Mouse (Mus musculus): ENCODE measurements around the gene Las1l.
"Not testable (repeated sequence)": the region's sequence is repeated elsewhere in the genome, so short reads cannot be mapped to it uniquely, and the experiment has no call there.

The Las1l gene

DNA sequence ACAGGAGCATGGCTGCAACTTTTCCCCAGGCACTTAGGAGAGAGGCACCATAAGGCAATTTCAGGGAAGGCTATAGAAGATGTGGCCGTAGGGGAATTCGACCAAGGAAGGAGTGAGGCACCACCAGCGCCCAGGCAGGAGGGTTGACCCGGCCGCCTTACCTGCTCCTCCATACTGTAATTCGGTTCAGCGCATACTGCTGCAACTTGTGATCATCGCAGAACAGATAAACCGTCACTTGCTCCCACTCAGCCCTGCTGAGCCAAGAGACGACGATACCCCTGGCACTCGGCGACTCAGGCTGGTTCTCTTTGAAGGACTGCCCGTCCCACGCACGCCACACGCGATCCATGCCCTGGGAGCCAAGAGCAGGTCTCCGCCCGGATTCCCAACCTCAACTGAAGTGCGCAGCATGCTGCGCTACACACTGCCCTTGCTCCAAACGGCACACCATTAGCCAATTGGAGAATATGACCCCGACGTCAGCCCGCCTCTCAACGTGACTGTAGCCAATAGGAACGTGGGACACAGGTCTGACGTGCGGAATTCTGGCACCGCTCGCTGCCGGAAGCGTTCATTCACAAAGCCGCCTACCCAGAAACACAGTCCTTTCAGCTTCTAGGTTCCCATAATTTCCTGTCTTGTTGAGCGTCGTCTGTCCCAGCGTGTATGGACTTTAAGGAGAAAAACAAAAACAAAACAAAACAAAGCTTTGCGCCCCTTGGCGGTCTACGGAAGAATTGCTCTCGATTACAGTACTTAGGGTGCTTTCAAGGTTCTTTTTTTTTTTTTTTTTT, at the start of gene Las1l:
Gene Las1l (minus strand): TSS at position 466 of the 797 bp plus-strand sequence.
- DNase-seq (ENCODE audit: low read depth, low spot score) = peak; percentile 92

- no peak for DNase-seq (ENCODE audit: low read depth, low spot score)
These were observed 49.6 kb upstream of the Las1l start for GRCm38 (mm10) chrX:96006395-96006794.

DNA sequence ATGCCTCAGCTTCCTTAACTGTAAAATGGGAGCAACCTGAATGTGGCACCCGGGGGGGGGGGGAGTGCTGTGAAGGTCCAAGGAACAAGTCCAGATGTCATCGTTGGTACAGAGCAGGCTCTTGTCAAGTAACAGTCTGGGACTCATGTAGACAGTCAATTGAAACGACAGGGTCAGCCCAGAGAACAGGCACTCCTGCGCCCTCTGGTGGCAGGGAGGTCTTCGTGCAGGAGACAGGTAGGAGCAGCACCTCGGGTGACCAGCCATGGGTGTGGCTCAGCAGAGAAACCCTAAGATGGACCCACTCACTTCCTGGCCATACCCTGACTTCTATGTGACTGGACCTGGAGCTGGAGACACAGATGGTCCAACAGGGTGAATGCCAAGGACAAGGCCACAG, 42.8 kb upstream of the Las1l start:
- no peak for DNase-seq (ENCODE audit: low read depth, low spot score)

DNA sequence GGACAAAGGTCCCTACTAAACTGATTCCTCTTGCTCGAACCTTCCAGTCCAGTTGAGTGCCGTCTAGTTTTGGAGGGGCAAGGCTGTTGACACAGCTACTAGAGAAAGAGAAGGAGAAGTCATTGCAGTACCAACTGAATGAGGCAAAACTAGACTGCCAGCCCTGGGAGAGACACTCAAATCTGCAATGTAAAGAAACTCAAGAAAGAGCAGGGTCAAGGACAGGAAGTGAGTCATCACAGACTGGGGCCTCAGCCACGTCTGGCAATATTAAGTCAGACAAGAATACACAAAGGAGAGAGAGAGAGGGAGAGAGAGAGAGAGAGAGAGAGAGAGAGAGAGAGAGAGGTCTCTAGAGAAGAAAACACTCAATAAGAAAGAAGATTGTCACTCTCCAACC, 36.4 kb upstream of the Las1l start:
- no peak for DNase-seq (ENCODE audit: low read depth, low spot score)

- no peak for DNase-seq (ENCODE audit: low read depth, low spot score)
These were observed 13.2 kb upstream of the Las1l start for GRCm38 (mm10) chrX:95969936-95970335.

DNA sequence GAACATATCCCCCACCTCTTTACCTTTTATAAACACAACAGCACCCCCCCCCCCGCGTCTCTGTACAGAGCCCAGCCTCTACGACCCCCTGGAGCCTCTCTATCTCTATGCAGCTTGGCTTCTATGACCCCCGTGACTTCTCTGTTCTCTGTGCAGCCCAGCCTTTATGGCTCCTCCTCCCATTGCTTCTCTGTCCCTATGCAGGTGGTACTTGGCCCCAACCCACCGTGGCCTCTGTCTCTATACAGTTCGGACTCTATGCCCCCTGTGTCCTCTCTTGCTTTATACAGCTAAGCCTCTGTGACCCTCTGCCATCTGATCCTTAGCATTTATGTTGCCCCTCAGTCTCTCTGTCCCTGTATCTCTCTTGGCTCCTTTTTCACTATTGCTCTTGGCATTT, 12.4 kb upstream of the Las1l start:
- no peak for DNase-seq (ENCODE audit: low read depth, low spot score)

GRCm38 (mm10) chrX:95968594-95968965, 11.8 kb upstream of the Las1l start:
- DNase-seq (ENCODE audit: low read depth, low spot score) = peak; percentile 42

DNA sequence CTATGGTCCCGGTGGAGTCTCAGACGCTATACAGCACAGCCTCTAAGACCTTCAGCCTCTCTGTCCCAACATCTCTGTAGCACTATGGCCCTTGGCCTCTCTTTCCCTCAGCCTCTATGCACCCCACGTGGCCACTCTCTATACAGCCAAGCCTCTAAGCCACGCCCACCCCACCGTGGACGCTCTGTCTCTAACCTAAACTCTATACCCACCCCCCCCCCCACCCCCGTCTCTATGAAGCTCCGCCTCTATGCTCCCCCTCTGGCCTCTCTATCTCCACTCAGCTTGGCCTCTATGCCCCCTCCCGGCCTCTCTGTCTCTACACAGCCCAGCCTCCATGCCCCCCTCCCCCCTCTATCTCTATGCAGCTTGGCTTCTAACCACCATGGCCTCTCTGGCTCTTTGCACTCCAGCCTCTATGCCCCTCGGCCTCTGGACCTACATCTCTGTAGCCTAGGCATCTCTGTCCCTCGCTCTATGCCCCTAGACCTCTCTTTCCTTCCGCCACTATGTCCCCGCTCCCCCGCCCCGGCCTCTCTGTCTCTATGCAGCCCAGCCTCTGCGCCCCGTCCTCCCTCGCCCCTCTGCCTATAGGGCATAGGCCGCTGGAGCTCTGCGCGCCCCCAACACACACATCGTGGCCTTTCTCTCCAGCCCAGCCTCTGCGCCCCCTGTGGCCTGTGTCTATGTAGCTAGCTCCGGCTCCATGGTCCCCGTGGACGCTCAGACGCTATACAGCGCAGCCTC, 11.3 kb upstream of the Las1l start:
- DNase-seq (ENCODE audit: low read depth, low spot score) = peak; percentile 19

DNA sequence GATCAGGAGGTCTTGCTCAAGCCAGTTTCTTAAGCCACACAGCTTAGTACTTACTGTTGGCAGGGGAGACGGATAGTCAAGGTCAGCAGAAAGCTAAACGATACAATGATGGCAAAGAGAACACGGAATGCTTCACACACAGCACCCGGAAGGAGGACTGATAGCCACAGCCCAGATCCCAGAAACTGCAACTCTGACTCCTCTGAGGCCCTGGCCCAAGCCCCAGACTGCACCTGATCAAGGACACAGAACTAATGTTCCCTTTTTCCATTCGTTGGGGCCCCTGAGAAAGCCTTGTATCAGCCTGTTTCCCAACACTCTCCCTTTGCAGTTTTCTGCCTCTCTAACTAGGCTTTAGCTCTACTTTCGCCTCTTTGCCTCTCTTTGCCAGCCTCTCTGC, 8.3 kb upstream of the Las1l start:
- no peak for DNase-seq (ENCODE audit: low read depth, low spot score)

- DNase-seq (ENCODE audit: low read depth, low spot score) = no peak
These were observed 6.6 kb upstream of the Las1l start for GRCm38 (mm10) chrX:95963366-95963765.

DNA sequence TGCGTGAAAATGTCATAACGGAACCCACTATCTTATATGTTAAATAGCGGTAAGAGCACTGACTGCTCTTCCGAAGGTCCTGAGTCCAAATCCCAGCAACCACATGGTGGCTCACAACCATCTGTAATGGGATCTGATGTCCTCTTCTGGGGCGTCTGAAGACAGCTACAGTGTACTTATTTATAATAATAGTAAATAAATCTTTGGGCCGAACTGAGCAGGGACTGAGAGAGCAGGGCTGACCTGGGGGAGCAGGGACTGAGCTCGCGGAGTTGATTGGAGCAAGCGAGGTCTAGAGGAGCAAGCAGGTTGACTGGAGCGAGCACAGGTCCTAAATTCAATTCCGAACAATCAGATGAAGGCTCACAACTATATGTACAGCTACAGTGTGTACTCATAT, 699 bp upstream of the Las1l start:
- not testable (repeated sequence) for DNase-seq (ENCODE audit: low read depth, low spot score)

DNA sequence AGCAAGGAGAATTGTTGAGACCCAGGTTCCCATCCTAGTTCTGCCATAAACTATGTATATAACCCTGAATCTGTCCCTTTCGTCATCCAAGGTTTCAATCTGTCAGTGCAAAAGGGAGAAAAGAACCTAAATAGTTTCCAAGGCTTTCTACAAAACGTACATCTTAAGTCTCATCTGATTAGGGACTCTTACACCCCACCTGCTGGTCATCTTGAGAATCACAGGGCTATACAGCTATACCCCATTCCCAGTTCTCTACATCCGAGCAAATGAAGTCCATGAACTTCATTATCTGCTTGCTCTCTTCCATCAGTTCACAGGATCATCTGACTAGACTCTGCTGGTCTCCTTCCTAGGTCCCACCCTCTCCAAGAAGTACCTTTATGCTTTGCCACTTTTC, 6.0 kb downstream of the Las1l start:
- no peak for DNase-seq (ENCODE audit: low read depth, low spot score)

DNA sequence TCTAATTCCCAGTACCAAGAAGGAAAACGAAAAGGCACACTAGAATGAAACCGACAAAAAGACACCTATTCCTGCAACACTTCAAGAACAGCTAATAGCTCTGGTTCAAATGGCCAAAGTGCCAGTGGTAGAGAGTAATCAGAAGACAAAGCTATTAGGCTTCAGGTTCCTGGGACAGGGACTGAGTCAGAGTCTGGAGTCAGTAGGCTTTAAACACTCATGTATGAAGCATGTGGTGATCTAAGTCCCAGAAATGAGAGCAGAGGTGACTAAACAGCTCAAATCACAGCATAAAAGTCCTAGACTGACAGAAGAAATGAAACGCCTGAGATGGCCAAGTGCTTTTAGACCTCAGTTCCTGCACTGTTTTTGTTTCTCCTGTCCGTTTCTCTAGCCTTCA, 8.6 kb downstream of the Las1l start:
- DNase-seq (ENCODE audit: low read depth, low spot score) = no peak

GRCm38 (mm10) chrX:95945496-95945895, 11.3 kb downstream of the Las1l start:
- no peak for DNase-seq (ENCODE audit: low read depth, low spot score)

DNA sequence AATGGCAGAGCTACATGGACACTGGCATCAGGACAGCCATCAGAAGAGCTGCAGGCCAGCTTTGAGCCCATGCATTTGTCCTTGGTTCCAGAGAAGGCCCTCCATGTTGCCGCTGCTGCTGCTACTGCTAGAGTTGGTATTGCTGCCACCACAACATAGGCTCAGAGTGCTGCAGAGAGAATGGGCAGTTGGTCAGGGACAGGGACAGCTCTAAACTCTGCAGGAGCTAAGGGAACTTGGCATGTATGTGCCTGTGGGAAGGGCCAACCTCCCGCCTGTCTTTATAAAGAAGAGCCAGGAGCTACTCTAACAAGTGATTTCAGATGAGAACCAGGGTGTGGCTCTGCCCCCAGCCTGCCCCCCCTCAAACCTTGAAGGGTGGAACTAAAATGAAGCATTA, 21.3 kb downstream of the Las1l start:
- no peak for DNase-seq (ENCODE audit: low read depth, low spot score)

DNA sequence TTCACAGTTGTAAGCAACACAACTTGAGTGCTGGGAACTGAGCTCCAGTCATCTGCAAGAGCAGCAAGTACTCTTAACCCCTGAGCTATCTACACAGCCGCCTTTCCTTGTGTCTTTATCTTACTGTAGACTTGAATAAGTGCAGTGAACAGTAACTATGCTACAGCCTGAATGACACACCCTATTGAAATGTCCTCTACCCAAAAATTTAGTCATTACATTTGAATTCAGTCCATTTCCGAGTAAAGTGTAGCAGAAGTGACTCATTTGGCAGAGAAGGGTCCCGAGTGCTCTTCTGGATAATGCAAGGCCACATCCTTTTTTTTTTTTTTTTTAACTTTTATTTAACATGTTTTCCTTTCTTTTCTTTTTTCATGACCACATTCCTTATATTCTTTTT, 54.0 kb downstream of the Las1l start:
- DNase-seq (ENCODE audit: low read depth, low spot score) = peak; percentile 0

Measured in skeletal muscle tissue, adult 2 months (tissue).